Mouse (Mus musculus) hindbrain, embryonic 10.5 days (tissue): Measurements from ENCODE around the gene Gm44805. TPM values are rescaled to one million over a fixed set of nuclear protein-coding genes. Genes with fewer than 3 reads are reported as not detected.

Source experiments
- DNase-seq: peaks from one replicate; pipeline ENCODE4 v3.0.0-alpha.2; 2017; ENCODE audit warnings: low spot score
- H3K27ac ChIP-seq: fragments of 300-500 bp; sonication (generic); 2 replicates; pipeline ENCODE4 v1.5.1; 2016; ENCODE audit warnings: mild to moderate bottlenecking, moderate library complexity
- H3K27me3 ChIP-seq: fragments of 300-500 bp; sonication (generic); 2 replicates; pipeline ENCODE4 v1.6.1; 2016; ENCODE audit warnings: mild to moderate bottlenecking; ENCODE audit not compliant: poor library complexity, insufficient read depth, severe bottlenecking
- H3K36me3 ChIP-seq: fragments of 300-500 bp; sonication (generic); 2 replicates; pipeline ENCODE4 v1.6.1; 2016; ENCODE audit warnings: mild to moderate bottlenecking, moderate library complexity
- H3K4me1 ChIP-seq: fragments of 300-500 bp; sonication (generic); replicated peaks from 2 replicates; pipeline ENCODE4 v1.6.1; 2016; ENCODE audit warnings: mild to moderate bottlenecking
- H3K4me3 ChIP-seq: fragments of 300-500 bp; sonication (generic); 2 replicates; pipeline ENCODE4 v1.5.1; 2016; ENCODE audit warnings: mild to moderate bottlenecking, moderate library complexity
- H3K9me3 ChIP-seq: fragments of 300-500 bp; sonication (generic); 2 replicates; pipeline ENCODE4 v1.6.1; 2016; ENCODE audit warnings: mild to moderate bottlenecking, moderate library complexity
- WGBS: fragments of 180-500 bp; shearing (Covaris S2); methylation state at CpG from one replicate; pipeline ENCODE4 v1.1.7; 2016; 5-methylcytosine and 5-hydroxymethylcytosine counted together
- polyA plus RNA-seq: library from polyadenylated mRNA; unstranded; fragments of >200 nt; fragmentation: Nextera tagmentation; extraction: Ambion mirVana; gene quantifications from 2 replicates; pipeline ENCODE4 v1.2.1, GENCODE M21; 2016

Gene Gm44805
- not detected in 2 replicates for polyA plus RNA-seq

GRCm38 (mm10) chr7:19681202-19681694, at the start of gene Gm44805, which contains the start of gene Apoc4:
TSS of gene Gm44805 (minus strand) at chr7:19681423.
TSS of gene Apoc4 (minus strand) at chr7:19681479.
- no peak for DNase-seq
- Histone ChIP-seq H3K36me3 (no peaks in the 10 kb centered on the region), H3K4me3 (no peak within 1 kb of the TSS), H3K27me3 (no peaks in the 10 kb centered on the region), H3K9me3 (no peaks in the 10 kb centered on the region), H3K27ac (no peak within 1 kb of the TSS), H3K4me1 (no peaks in the 10 kb centered on the region)
- WGBS, result 64% methylated on average over 8 of the region's 8 CpGs

- no peak for DNase-seq
- 91% methylated on average over 4 of the region's 4 CpGs for WGBS
- Histone ChIP-seq H3K27ac (no peak overlapping the region), H3K4me3 (no peak overlapping the region), H3K36me3 (peaks cover 100% of the 10 kb centered on the region), H3K9me3 (peaks cover 3% of the 10 kb centered on the region; the same call in 1 of the 2 replicates), H3K27me3 (no peaks in the 10 kb centered on the region), H3K4me1 (no peaks in the 10 kb centered on the region)
Measured at GRCm38 (mm10) chr7:19726541-19726940, 45.3 kb upstream of the Gm44805 start.

- no peaks in the 10 kb centered on the region for H3K27me3 ChIP-seq
- no peaks in the 10 kb centered on the region for H3K4me1 ChIP-seq
- H3K9me3 ChIP-seq, result peaks cover 15% of the 10 kb centered on the region
- DNase-seq, result no peak
- H3K27ac ChIP-seq, result no peak overlapping the region
- no peak overlapping the region for H3K4me3 ChIP-seq
- WGBS, result 92% methylated on average over 12 of the region's 12 CpGs
- H3K36me3 ChIP-seq, result peaks cover 100% of the 10 kb centered on the region
Measured at GRCm38 (mm10) chr7:19724167-19724566, 42.9 kb upstream of the Gm44805 start.

GRCm38 (mm10) chr7:19722754-19723195, 41.6 kb upstream of the Gm44805 start:
- no peak for DNase-seq
- 91% methylated on average over 6 of the region's 6 CpGs for WGBS
- peaks cover 98% of the 10 kb centered on the region for H3K36me3 ChIP-seq

GRCm38 (mm10) chr7:19719200-19719599, 38.0 kb upstream of the Gm44805 start:
- WGBS, result 93% methylated on average over 4 of the region's 4 CpGs
- Histone ChIP-seq H3K9me3 (peaks cover 15% of the 10 kb centered on the region), H3K36me3 (peaks cover 69% of the 10 kb centered on the region)

More at GRCm38 (mm10) chr7:19722754-19723195, 41.6 kb upstream of the Gm44805 start:
- Histone ChIP-seq H3K4me3 (no peak overlapping the region), H3K27ac (no peak overlapping the region), H3K27me3 (no peaks in the 10 kb centered on the region), H3K4me1 (no peaks in the 10 kb centered on the region), H3K9me3 (peaks cover 15% of the 10 kb centered on the region)

GRCm38 (mm10) chr7:19718297-19718952, 37.2 kb upstream of the Gm44805 start:
- H3K36me3 ChIP-seq, result peaks cover 65% of the 10 kb centered on the region
- H3K4me3 ChIP-seq, result no peak overlapping the region
- H3K4me1 ChIP-seq, result peaks cover 23% of the 10 kb centered on the region
- peaks cover 15% of the 10 kb centered on the region for H3K9me3 ChIP-seq
- no peak for DNase-seq
- 90% methylated on average over 5 of the region's 5 CpGs for WGBS
- no peak overlapping the region for H3K27ac ChIP-seq
- no peaks in the 10 kb centered on the region for H3K27me3 ChIP-seq

More at GRCm38 (mm10) chr7:19719200-19719599, 38.0 kb upstream of the Gm44805 start:
- no peak overlapping the region for H3K4me3 ChIP-seq
- no peaks in the 10 kb centered on the region for H3K27me3 ChIP-seq
- no peak for DNase-seq
- no peak overlapping the region for H3K27ac ChIP-seq
- peaks cover 15% of the 10 kb centered on the region for H3K4me1 ChIP-seq

GRCm38 (mm10) chr7:19717346-19717745, 36.1 kb upstream of the Gm44805 start:
- Histone ChIP-seq H3K36me3 (peaks cover 65% of the 10 kb centered on the region), H3K4me3 (no peak overlapping the region), H3K27me3 (no peaks in the 10 kb centered on the region), H3K4me1 (peaks cover 23% of the 10 kb centered on the region), H3K9me3 (peaks cover 15% of the 10 kb centered on the region), H3K27ac (no peak overlapping the region)
- WGBS, result 83% methylated on average over 4 of the region's 4 CpGs
- DNase-seq, result no peak

GRCm38 (mm10) chr7:19716822-19717221, 35.6 kb upstream of the Gm44805 start:
- peak overlapping the region; percentile 87 for H3K27ac ChIP-seq
- peaks cover 15% of the 10 kb centered on the region for H3K9me3 ChIP-seq
- DNase-seq, result no peak
- peaks cover 65% of the 10 kb centered on the region for H3K36me3 ChIP-seq
- no peaks in the 10 kb centered on the region for H3K27me3 ChIP-seq
- H3K4me3 ChIP-seq, result peak overlapping the region; percentile 100
- WGBS, result 87% methylated on average over 2 of the region's 2 CpGs
- H3K4me1 ChIP-seq, result peaks cover 23% of the 10 kb centered on the region

GRCm38 (mm10) chr7:19716055-19716682, 34.9 kb upstream of the Gm44805 start:
- Histone ChIP-seq H3K4me1 (peaks cover 23% of the 10 kb centered on the region), H3K27me3 (no peaks in the 10 kb centered on the region), H3K27ac (peak overlapping the region; percentile 87), H3K4me3 (peak overlapping the region; percentile 100), H3K36me3 (peaks cover 65% of the 10 kb centered on the region), H3K9me3 (peaks cover 9% of the 10 kb centered on the region)
- WGBS, result 7% methylated on average over 18 of the region's 18 CpGs
- no peak for DNase-seq

- WGBS, result under 1% methylated on average over 59 of the region's 59 CpGs
- H3K36me3 ChIP-seq, result peaks cover 65% of the 10 kb centered on the region
Measured at GRCm38 (mm10) chr7:19715239-19716054, 34.2 kb upstream of the Gm44805 start, which contains the start of gene Tomm40. TSS of gene Tomm40 (minus strand) at chr7:19715438.

GRCm38 (mm10) chr7:19714836-19715235, 33.6 kb upstream of the Gm44805 start:
- Histone ChIP-seq H3K27me3 (no peaks in the 10 kb centered on the region), H3K27ac (peak overlapping the region; percentile 90), H3K4me3 (peak overlapping the region; percentile 100), H3K4me1 (peaks cover 23% of the 10 kb centered on the region), H3K36me3 (peaks cover 65% of the 10 kb centered on the region), H3K9me3 (no peaks in the 10 kb centered on the region)
- DNase-seq, result no peak
- under 1% methylated on average over 39 of the region's 39 CpGs for WGBS

More at GRCm38 (mm10) chr7:19715239-19716054, 34.2 kb upstream of the Gm44805 start, which contains the start of gene Tomm40:
- Histone ChIP-seq H3K9me3 (peaks cover 1% of the 10 kb centered on the region; the same call in 1 of the 2 replicates), H3K4me1 (peaks cover 23% of the 10 kb centered on the region), H3K27ac (peak within 1 kb of the TSS; percentile 90), H3K27me3 (no peaks in the 10 kb centered on the region), H3K4me3 (peak within 1 kb of the TSS; percentile 100)
- peak; percentile 99 for DNase-seq

- Histone ChIP-seq H3K27ac (no peak overlapping the region; the same call in 1 of the 2 replicates), H3K9me3 (no peaks in the 10 kb centered on the region), H3K4me3 (peak overlapping the region; percentile 100), H3K4me1 (peaks cover 23% of the 10 kb centered on the region), H3K36me3 (peaks cover 65% of the 10 kb centered on the region), H3K27me3 (no peaks in the 10 kb centered on the region)
- 89% methylated on average over 9 of the region's 9 CpGs for WGBS
- DNase-seq, result no peak
Measured at GRCm38 (mm10) chr7:19713598-19713997, 32.4 kb upstream of the Gm44805 start.
